Mouse (Mus musculus) mesoderm, embryonic 11.5 days (tissue): Measurements from ENCODE around the gene Retreg3.

ENCODE experiments used
- DNase-seq: peaks from one replicate; pipeline ENCODE4 v3.0.0-alpha.2; 2012; ENCODE audit warnings: low read depth, low spot score

Gene Retreg3

GRCm38 (mm10) chr11:101078121-101078520 lies 41.6 kb downstream of the Retreg3 start, which contains the start of gene Hsd17b1:
Hsd17b1 (plus strand) TSS chr11:101078411.
- DNase-seq = no peak

GRCm38 (mm10) chr11:101071810-101072428 lies 47.8 kb downstream of the Retreg3 start:
- DNase-seq = no peak

- DNase-seq = no peak
Observed at GRCm38 (mm10) chr11:101070987-101071386, 48.7 kb downstream of the Retreg3 start.

GRCm38 (mm10) chr11:101070189-101070527 lies 49.5 kb downstream of the Retreg3 start:
- no peak for DNase-seq

- peak; percentile 91 for DNase-seq
Observed at GRCm38 (mm10) chr11:101069391-101070188, 50.1 kb downstream of the Retreg3 start, which contains the start of gene Naglu. Naglu (plus strand) TSS chr11:101070012.

GRCm38 (mm10) chr11:101066549-101067412 lies 52.9 kb downstream of the Retreg3 start:
- peak; percentile 89 for DNase-seq

GRCm38 (mm10) chr11:101065002-101065401 lies 54.7 kb downstream of the Retreg3 start:
- no peak for DNase-seq

- no peak for DNase-seq
Observed at GRCm38 (mm10) chr11:101064462-101064861, 55.2 kb downstream of the Retreg3 start.

- peak; percentile 40 for DNase-seq
Observed at GRCm38 (mm10) chr11:101063676-101064327, 55.9 kb downstream of the Retreg3 start.

- no peak for DNase-seq
Observed at GRCm38 (mm10) chr11:101062971-101063675, 56.6 kb downstream of the Retreg3 start.

- no peak for DNase-seq
Observed at GRCm38 (mm10) chr11:101062165-101062884, 57.4 kb downstream of the Retreg3 start.

- DNase-seq = no peak
Observed at GRCm38 (mm10) chr11:101061049-101061448, 58.6 kb downstream of the Retreg3 start.

- no peak for DNase-seq
Observed at GRCm38 (mm10) chr11:101060126-101060525, 59.6 kb downstream of the Retreg3 start.

GRCm38 (mm10) chr11:101059473-101059872 lies 60.2 kb downstream of the Retreg3 start:
- no peak for DNase-seq

GRCm38 (mm10) chr11:101058726-101059125 lies 61.0 kb downstream of the Retreg3 start:
- no peak for DNase-seq

- DNase-seq = peak; percentile 81
Observed at GRCm38 (mm10) chr11:101057860-101058259, 61.8 kb downstream of the Retreg3 start.

- DNase-seq = no peak
Observed at GRCm38 (mm10) chr11:101056885-101057284, 62.8 kb downstream of the Retreg3 start.

- no peak for DNase-seq
Observed at GRCm38 (mm10) chr11:101055418-101055817, 64.3 kb downstream of the Retreg3 start.

GRCm38 (mm10) chr11:101053974-101054373 lies 65.7 kb downstream of the Retreg3 start:
- DNase-seq = no peak
